Mouse (Mus musculus): Measurements from ENCODE around the gene Mphosph9.

- TF ChIP-seq POLR2A (IDR thresholded peaks at IDR 0.05; ENCODE audit: insufficient read depth, low read length): no peak
- TF ChIP-seq CTCF (IDR thresholded peaks at IDR 0.05; ENCODE audit: low read depth, low read length): no peak
Observed at GRCm38 (mm10) chr5:124350350-124350749, 22.6 kb upstream of the Mphosph9 start.

All from ES-Bruce4 (cell line).